Mouse (Mus musculus): ENCODE results near the gene Myo16.

DNA sequence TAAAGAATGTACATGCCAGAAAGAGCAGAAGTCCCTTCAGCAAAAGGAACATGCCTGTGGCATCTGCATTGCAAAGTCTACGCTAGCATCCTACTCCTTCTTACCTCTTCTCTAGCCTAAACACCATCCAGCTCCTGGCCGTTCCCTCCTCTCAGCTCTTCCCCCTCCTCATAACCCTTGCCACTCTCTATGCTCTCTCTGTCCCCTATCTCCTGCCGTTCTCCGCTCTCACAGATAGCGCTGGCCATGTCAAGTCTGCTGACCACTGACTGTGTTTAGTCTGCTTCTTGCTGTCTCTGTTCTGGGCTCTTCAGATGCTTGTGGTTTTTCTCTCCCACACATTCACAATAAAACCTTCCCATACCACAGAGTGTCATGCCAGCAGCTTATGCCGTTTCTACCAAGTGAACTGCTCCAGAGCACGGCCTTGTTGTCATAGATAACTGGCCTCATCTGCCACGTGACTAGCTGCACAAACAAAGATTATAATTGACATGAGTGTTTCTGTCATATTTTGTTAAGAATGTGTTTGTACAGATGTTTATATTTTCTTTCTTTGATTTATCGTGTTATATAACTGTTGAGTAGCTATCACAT lies 501.3 kb downstream of the Myo16 start:
- TF ChIP-seq POLR2A (IDR thresholded peaks at IDR 0.05; ENCODE audit: insufficient read depth, low read depth, low read length) (no peak), CTCF (IDR thresholded peaks at IDR 0.05; ENCODE audit: insufficient read depth, low read depth, low read length) (no peak)
